Mouse (Mus musculus): ENCODE results near the gene Rin2.

GRCm38 (mm10) chr2:145770730-145771536 is 95.9 kb downstream of the Rin2 start:
- no peak for TF ChIP-seq CTCF (IDR thresholded peaks at IDR 0.05; ENCODE audit: low read depth, low read length)
- TF ChIP-seq POLR2A (IDR thresholded peaks at IDR 0.05; ENCODE audit: insufficient read depth, low read length): no peak

Data from ES-Bruce4 (cell line).